Mouse (Mus musculus): Measurements from ENCODE around the gene Cdkn2b. TPM values are rescaled to one million over a fixed set of nuclear protein-coding genes. Genes with fewer than 3 reads are reported as not detected.

Cdkn2b gene
- not detected in 2 replicates for polyA plus RNA-seq (2012)

DNA sequence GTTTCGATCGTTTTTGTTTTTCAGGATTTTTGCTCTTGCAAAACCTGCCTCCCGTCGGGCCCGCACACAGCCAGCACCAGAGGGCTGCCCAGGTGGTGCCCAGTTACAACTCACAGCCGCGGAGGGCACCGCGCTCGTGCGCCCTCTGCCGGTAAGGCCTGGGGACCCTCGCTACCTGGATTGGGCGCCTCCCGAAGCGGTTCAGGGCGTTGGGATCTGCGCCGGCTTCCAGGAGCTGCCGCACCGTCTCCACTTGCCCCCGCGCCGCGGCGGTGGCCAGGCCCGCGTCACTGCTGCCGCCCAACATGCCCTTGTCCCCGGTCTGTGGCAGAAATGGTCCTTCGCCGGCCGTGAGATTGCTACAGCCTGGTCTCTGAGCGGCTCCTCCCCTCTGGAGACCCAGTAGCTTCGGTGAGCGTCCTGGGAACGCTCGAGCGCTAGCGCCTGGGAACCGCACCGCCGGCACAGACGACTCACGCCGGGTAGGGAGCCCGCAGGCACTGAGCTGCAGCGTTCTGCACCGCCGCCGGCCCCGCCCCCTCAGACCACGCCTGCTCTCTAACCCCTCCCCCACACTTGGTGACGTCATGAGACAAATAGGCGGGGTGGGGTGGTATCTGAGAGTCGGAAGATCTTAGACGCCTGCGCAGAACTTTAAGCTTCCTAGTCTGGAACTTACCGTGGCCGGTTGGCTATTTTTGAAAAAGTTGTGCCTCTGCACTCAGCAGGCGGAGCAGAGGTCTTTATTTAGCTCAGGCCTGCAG lies at the start of gene Cdkn2b:
Gene Cdkn2b (minus strand): TSS at position 549 of the 764 bp plus-strand sequence.
- Histone ChIP-seq H3K36me3 (ENCODE audit: control insufficient read depth) (no peaks in the 10 kb centered on the region), H3K4me3 (replicated peaks) (peak within 1 kb of the TSS; percentile 64), H3K27me3 (ENCODE audit: control insufficient read depth) (peaks cover 69% of the 10 kb centered on the region), H3K9me3 (ENCODE audit: control insufficient read depth, low read length) (no peaks in the 10 kb centered on the region; the same call in 1 of the 2 replicates), H3K4me1 (ENCODE audit: control insufficient read depth) (peaks cover 9% of the 10 kb centered on the region)
- TF ChIP-seq TAL1 (IDR thresholded peaks at IDR 0.05; ENCODE audit: low read length) (no peak), GATA1 (IDR thresholded peaks at IDR 0.05; ENCODE audit: low read length) (no peak)

DNA sequence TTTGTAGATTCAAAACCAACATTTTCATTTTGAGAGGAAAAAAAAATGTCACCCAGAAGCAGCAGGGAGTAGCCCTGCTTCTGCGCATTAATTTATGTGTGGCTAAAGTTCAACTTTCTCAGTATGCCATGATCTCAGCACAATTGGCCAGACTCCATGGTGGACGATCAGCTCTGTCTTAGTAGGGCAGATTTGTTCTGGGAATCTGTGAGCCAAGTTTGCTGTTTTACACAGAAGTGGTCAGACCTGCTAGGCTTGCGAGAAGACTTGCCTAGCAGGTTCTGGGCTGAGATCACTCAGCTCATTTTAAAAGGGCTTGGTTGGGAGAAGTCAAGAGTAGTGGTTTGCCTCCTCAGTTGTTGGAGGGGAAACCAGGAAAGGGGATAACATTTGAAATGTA lies 49.5 kb upstream of the Cdkn2b start:
- Histone ChIP-seq H3K4me1 (ENCODE audit: control insufficient read depth) (no peaks in the 10 kb centered on the region), H3K36me3 (ENCODE audit: control insufficient read depth) (no peaks in the 10 kb centered on the region), H3K27me3 (ENCODE audit: control insufficient read depth) (no peaks in the 10 kb centered on the region), H3K4me3 (replicated peaks) (no peak overlapping the region), H3K9me3 (ENCODE audit: control insufficient read depth, low read length) (no peaks in the 10 kb centered on the region)
- TF ChIP-seq TAL1 (IDR thresholded peaks at IDR 0.05; ENCODE audit: low read length) (no peak), GATA1 (IDR thresholded peaks at IDR 0.05; ENCODE audit: low read length) (no peak)

DNA sequence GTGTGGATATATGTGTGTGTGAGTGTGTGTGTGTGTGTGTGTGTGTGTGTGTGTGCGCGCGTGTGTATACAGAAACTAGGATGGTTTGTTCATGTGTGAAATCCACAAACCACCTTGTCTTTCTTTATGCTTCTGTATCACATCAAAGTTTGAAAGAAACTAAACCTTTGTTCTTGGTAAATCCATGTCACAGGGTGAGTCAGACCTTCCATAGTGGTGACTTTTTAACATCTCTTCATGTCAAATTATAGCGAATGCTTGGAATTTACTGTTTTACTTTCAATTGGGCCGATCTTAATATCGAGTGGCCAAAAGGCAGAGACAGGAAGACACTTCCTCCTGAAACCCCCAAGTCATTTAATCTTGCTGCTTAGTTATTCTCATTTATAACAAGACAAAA lies 48.7 kb upstream of the Cdkn2b start:
- Histone ChIP-seq H3K4me3 (replicated peaks) (no peak overlapping the region), H3K36me3 (ENCODE audit: control insufficient read depth) (no peaks in the 10 kb centered on the region), H3K4me1 (ENCODE audit: control insufficient read depth) (no peaks in the 10 kb centered on the region), H3K27me3 (ENCODE audit: control insufficient read depth) (no peaks in the 10 kb centered on the region), H3K9me3 (ENCODE audit: control insufficient read depth, low read length) (no peaks in the 10 kb centered on the region)
- TF ChIP-seq TAL1 (IDR thresholded peaks at IDR 0.05; ENCODE audit: low read length) (no peak), GATA1 (IDR thresholded peaks at IDR 0.05; ENCODE audit: low read length) (no peak)

DNA sequence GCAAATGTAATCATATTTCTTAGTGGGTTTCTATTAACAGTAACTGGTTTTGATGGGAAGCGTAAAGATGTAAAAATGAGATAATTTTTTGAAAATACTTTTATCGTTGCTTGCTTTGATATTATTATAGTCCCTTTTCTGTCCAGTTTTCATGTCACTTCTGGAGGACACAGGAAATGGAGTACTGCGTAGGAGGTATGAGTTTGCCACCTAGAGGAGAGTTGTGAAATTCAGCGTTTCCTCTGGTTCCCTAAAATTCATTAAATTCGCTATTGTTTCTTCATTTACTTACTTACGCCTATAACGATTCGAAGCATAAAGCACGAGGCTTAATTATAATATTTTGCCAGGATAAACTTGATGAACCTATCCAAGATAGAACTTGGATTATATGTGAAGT lies 43.1 kb upstream of the Cdkn2b start:
- no peaks in the 10 kb centered on the region for H3K36me3 ChIP-seq (ENCODE audit: control insufficient read depth)
- H3K4me1 ChIP-seq (ENCODE audit: control insufficient read depth): peaks cover 3% of the 10 kb centered on the region
- H3K9me3 ChIP-seq (ENCODE audit: control insufficient read depth, low read length): no peaks in the 10 kb centered on the region
- H3K27me3 ChIP-seq (ENCODE audit: control insufficient read depth): no peaks in the 10 kb centered on the region
- TF ChIP-seq TAL1 (IDR thresholded peaks at IDR 0.05; ENCODE audit: low read length) (no peak), GATA1 (IDR thresholded peaks at IDR 0.05; ENCODE audit: low read length) (no peak)
- H3K4me3 ChIP-seq (replicated peaks): no peak overlapping the region

DNA sequence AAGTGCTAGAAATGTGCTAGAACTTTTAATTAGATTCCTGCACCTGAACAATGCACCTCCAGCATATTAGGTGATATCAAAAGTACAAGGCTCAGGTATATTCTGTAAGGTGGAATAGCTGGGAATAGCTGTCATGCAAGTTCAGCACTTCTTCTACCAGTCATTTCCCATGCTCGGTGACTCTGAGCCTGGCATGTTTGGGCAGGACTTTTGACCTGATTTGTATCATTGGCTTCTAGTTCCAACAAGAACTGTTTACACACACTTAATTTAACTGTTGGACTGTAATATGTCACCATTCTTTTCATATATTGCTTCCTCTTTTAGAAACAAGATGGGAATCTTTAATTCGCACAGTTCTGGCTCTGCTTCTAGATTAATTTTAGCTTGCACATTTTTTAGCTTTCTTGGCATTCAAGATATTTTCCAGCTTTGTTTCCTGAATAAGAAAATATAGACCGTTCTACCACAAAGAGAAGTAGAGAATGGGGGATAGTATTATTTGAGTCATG lies 42.3 kb upstream of the Cdkn2b start:
- no peak overlapping the region for H3K4me3 ChIP-seq (replicated peaks)
- TF ChIP-seq TAL1 (IDR thresholded peaks at IDR 0.05; ENCODE audit: low read length) (no peak), GATA1 (IDR thresholded peaks at IDR 0.05; ENCODE audit: low read length) (no peak)
- H3K9me3 ChIP-seq (ENCODE audit: control insufficient read depth, low read length): no peaks in the 10 kb centered on the region
- peaks cover 3% of the 10 kb centered on the region for H3K4me1 ChIP-seq (ENCODE audit: control insufficient read depth)
- H3K27me3 ChIP-seq (ENCODE audit: control insufficient read depth): no peaks in the 10 kb centered on the region
- H3K36me3 ChIP-seq (ENCODE audit: control insufficient read depth): no peaks in the 10 kb centered on the region

DNA sequence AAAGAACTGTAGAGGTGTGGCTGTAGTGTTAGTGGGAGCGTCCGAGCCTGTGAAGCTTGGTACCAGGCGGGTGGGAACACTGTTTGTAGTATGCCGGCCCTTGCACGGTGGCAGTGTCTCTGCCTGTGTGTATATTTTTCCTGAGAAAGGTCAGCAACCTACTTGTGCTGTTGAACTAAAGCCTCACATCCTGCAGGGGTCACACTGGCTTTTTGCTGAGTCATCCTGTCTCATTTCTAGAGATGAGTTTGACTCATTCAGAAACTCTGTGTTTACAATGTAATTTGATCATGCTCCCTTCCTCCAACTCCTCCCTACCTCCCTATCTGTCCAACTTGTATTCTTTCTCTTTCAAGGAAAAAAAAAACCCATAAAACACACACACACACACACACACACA lies 40.6 kb upstream of the Cdkn2b start:
- TF ChIP-seq TAL1 (IDR thresholded peaks at IDR 0.05; ENCODE audit: low read length) (no peak), GATA1 (IDR thresholded peaks at IDR 0.05; ENCODE audit: low read length) (no peak)
- peaks cover 3% of the 10 kb centered on the region for H3K4me1 ChIP-seq (ENCODE audit: control insufficient read depth)

DNA sequence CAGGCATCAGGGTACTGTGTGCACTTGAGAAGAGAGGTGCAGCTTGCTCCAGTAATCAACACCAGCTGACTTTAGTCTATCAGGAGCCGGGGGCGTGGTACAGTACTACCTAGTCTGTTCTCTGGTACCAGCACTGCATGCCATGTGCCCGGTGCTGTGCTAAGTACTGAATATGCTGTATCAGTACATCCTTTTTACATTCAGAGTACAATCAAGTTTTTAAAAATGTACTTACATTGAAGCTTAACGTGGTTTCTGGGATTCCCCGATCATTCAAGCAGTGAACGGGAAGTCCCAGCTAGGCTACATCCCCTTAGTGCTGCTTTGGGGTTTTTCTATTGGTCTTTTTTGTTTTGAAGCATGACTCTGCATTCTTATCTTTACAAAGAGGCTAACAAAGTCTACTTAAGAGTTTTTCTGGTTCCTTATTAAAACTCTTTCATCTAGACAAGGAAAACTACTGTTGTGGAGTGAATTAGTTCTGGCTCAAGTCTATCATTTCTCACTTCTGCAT lies 40.2 kb upstream of the Cdkn2b start:
- Histone ChIP-seq H3K27me3 (ENCODE audit: control insufficient read depth) (no peaks in the 10 kb centered on the region), H3K36me3 (ENCODE audit: control insufficient read depth) (no peaks in the 10 kb centered on the region), H3K9me3 (ENCODE audit: control insufficient read depth, low read length) (no peaks in the 10 kb centered on the region), H3K4me3 (replicated peaks) (no peak overlapping the region), H3K4me1 (ENCODE audit: control insufficient read depth) (peaks cover 3% of the 10 kb centered on the region)
- TF ChIP-seq TAL1 (IDR thresholded peaks at IDR 0.05; ENCODE audit: low read length): no peak
- no peak for TF ChIP-seq GATA1 (IDR thresholded peaks at IDR 0.05; ENCODE audit: low read length)

More for the DNA sequence above, 40.6 kb upstream of the Cdkn2b start:
- Histone ChIP-seq H3K9me3 (ENCODE audit: control insufficient read depth, low read length) (no peaks in the 10 kb centered on the region), H3K4me3 (replicated peaks) (no peak overlapping the region), H3K27me3 (ENCODE audit: control insufficient read depth) (no peaks in the 10 kb centered on the region), H3K36me3 (ENCODE audit: control insufficient read depth) (no peaks in the 10 kb centered on the region)

DNA sequence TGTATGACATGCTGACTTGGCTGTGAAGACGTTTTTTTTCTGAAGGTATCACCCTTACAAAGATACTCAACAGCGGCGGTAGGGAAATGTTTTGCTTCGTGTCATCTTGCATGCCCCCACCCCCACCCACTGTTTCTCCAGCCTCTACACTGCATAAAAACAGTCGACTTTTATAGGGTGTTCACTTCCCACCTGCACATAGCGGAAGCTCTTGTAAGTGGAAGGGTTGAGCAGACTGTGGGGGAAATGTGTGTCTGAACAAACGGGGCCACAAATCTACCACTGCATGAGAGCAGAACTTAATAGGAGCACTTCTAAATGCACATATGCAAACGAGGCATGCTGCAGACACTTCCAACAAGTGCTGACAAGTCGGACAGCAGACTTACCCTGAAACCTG lies 39.6 kb upstream of the Cdkn2b start:
- H3K27me3 ChIP-seq (ENCODE audit: control insufficient read depth): no peaks in the 10 kb centered on the region
- peaks cover 3% of the 10 kb centered on the region for H3K4me1 ChIP-seq (ENCODE audit: control insufficient read depth)
- no peaks in the 10 kb centered on the region for H3K9me3 ChIP-seq (ENCODE audit: control insufficient read depth, low read length)
- H3K36me3 ChIP-seq (ENCODE audit: control insufficient read depth): no peaks in the 10 kb centered on the region
- no peak for TF ChIP-seq GATA1 (IDR thresholded peaks at IDR 0.05; ENCODE audit: low read length)
- TF ChIP-seq TAL1 (IDR thresholded peaks at IDR 0.05; ENCODE audit: low read length): no peak
- H3K4me3 ChIP-seq (replicated peaks): no peak overlapping the region

DNA sequence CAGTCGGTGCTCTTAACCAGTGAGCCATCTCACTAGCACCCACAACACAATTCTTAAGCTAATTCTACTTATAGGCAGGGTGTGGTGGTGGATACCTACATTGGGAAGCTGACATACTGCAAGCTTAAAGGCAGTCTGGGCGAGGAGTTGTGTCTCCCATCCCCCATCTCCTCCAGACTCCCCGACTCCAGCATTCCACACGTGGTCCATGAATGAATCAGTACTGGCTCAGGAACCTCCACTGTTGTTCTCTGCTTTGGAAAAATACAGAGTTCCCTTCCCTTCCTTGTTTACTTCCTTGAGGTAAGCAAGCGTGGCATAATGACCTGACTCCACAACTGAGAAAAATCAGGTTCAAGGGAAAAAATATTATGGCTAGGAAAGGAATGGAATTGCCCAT lies 38.0 kb upstream of the Cdkn2b start:
- no peak for TF ChIP-seq GATA1 (IDR thresholded peaks at IDR 0.05; ENCODE audit: low read length)
- no peak for TF ChIP-seq TAL1 (IDR thresholded peaks at IDR 0.05; ENCODE audit: low read length)
- Histone ChIP-seq H3K9me3 (ENCODE audit: control insufficient read depth, low read length) (no peaks in the 10 kb centered on the region), H3K36me3 (ENCODE audit: control insufficient read depth) (no peaks in the 10 kb centered on the region), H3K4me1 (ENCODE audit: control insufficient read depth) (peaks cover 3% of the 10 kb centered on the region), H3K27me3 (ENCODE audit: control insufficient read depth) (no peaks in the 10 kb centered on the region), H3K4me3 (replicated peaks) (no peak overlapping the region)
